Comparison of ENCODE assay signal across 19 mouse cellular contexts in the genomic region with DNA sequence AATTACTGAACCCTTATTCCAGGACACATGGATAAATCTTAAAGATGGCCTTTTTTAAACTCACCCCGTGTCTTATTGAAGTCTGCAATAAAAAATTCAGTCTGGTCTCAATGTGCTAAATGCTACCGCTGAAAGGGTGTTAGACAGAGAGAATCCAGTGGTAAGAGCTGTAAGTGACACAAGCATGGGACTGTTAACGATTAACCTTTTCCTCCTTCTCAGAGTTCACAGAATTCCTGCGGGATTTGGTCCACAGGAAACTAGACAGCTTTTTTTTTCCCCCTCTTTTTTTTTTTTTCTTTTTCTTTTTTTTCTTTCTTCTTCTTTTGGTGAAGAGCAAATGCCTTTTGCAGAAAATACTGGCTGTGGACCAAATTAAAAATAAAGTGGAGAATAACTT.
DNase-seq lines count a peak whose midpoint lies in the region; ATAC-seq and TF ChIP-seq lines count a peak whose summit lies in the region.
"Had no signal": no experiment of that assay in that cellular context is flagged by ENCODE, and none has a peak within 500 bp of the region (broad histone marks: within the 10 kb centered on the region; RNA-seq: fewer than 3 reads in every experiment).

No protein-coding gene starts in this region.

- no peak for ATAC-seq in kidney, postnatal 0 days (replicated peaks; ENCODE audit: low FRiP score, low read depth)
- no peak for ATAC-seq in kidney, embryonic 15.5 days (replicated peaks; ENCODE audit: low FRiP score)
- no peak for ATAC-seq in forebrain, postnatal 0 days
- ATAC-seq: forebrain, embryonic 16.5 days; hindbrain, postnatal 0 days had no signal

- H3K4me1 ChIP-seq in kidney, postnatal 0 days (replicated peaks; ENCODE audit: insufficient read depth, low read length), result no peaks in the 10 kb centered on the region
- H3K4me1 ChIP-seq in kidney, embryonic 15.5 days, result 0 out of 2 replicates have a peak, but pooled peaks cover 6% of the 10 kb centered on the region
- no peaks in the 10 kb centered on the region for H3K4me1 ChIP-seq in forebrain, postnatal 0 days (ENCODE audit: insufficient read depth)
- H3K4me1 ChIP-seq: embryonic facial prominence, embryonic 13.5 days; heart, embryonic 13.5 days had no signal

- no peak overlapping the region for H3K4me3 ChIP-seq in kidney, postnatal 0 days (replicated peaks; ENCODE audit: low read depth, low read length)
- no peak overlapping the region for H3K4me3 ChIP-seq in kidney, embryonic 15.5 days (replicated peaks)
- no peak overlapping the region for H3K4me3 ChIP-seq in forebrain, postnatal 0 days (ENCODE audit: low read depth, low read length)
- H3K4me3 ChIP-seq: embryonic facial prominence, embryonic 13.5 days; forebrain, embryonic 12.5 days; gastrocnemius, adult 2 months; heart, embryonic 13.5 days; hindbrain, embryonic 13.5 days had no signal

- 11% methylated on average over 4 of the region's 4 CpGs for WGBS in kidney, postnatal 0 days
- 13% methylated on average over 4 of the region's 4 CpGs for WGBS in kidney, embryonic 15.5 days
- 33% methylated on average over 4 of the region's 4 CpGs for WGBS in forebrain, postnatal 0 days

- no peaks in the 10 kb centered on the region for H3K36me3 ChIP-seq in kidney, postnatal 0 days (ENCODE audit: insufficient read depth, low read length)
- no peaks in the 10 kb centered on the region for H3K36me3 ChIP-seq in kidney, embryonic 15.5 days
- no peaks in the 10 kb centered on the region for H3K36me3 ChIP-seq in forebrain, postnatal 0 days (ENCODE audit: insufficient read depth)
- H3K36me3 ChIP-seq: embryonic facial prominence, embryonic 13.5 days; forebrain, embryonic 12.5 days; heart, embryonic 13.5 days; hindbrain, embryonic 13.5 days had no signal

- no peak overlapping the region for H3K4me2 ChIP-seq in kidney, postnatal 0 days (ENCODE audit: low read length)
- no peak overlapping the region for H3K4me2 ChIP-seq in kidney, embryonic 15.5 days
- no peak overlapping the region for H3K4me2 ChIP-seq in forebrain, postnatal 0 days (ENCODE audit: low read depth)
- H3K4me2 ChIP-seq: embryonic facial prominence, embryonic 13.5 days; forebrain, embryonic 12.5 days; heart, embryonic 13.5 days; hindbrain, embryonic 13.5 days had no signal

- no peak overlapping the region for H3K9ac ChIP-seq in kidney, postnatal 0 days (ENCODE audit: low read depth, low read length)
- H3K9ac ChIP-seq in kidney, embryonic 15.5 days, result no peak overlapping the region
- H3K9ac ChIP-seq in forebrain, postnatal 0 days, result no peak overlapping the region
- H3K9ac ChIP-seq: embryonic facial prominence, embryonic 13.5 days; forebrain, embryonic 12.5 days; heart, embryonic 13.5 days; hindbrain, embryonic 13.5 days had no signal

- TF ChIP-seq CTCF in kidney, postnatal 0 days (IDR thresholded peaks at IDR 0.05; ENCODE audit: low read depth), result no peak
- TF ChIP-seq CTCF in forebrain, postnatal 0 days (IDR thresholded peaks at IDR 0.05; ENCODE audit: low read depth), result no peak

- peak; percentile 61 for DNase-seq in kidney, postnatal 0 days (ENCODE audit: low spot score)
- peak; percentile 65 for DNase-seq in embryo, embryonic 10.5 days (ENCODE audit: low spot score)
- DNase-seq in embryo, embryonic 9.5 days (ENCODE audit: extremely low spot score), result peak; percentile 10
- DNase-seq in forebrain, postnatal 0 days, result no peak
- no peak for DNase-seq in adrenal gland, postnatal 4 days (ENCODE audit: low spot score in 2 of 2)
- DNase-seq: adrenal gland, adult 2 months; adrenal gland, postnatal 25 days; cerebellum, adult 2 months; cerebellum, postnatal 14 days; gastrocnemius, adult 2 months; gastrocnemius, postnatal 25 days; heart, postnatal 4 days had no signal

- H3K27me3 ChIP-seq in kidney, postnatal 0 days (ENCODE audit: insufficient read depth, low read length), result no peaks in the 10 kb centered on the region
- H3K27me3 ChIP-seq in kidney, embryonic 15.5 days, result peaks cover 18% of the 10 kb centered on the region
- H3K27me3 ChIP-seq in forebrain, postnatal 0 days (ENCODE audit: insufficient read depth, low read length), result no peaks in the 10 kb centered on the region

- no peak overlapping the region for H3K27ac ChIP-seq in kidney, postnatal 0 days
- no peak overlapping the region for H3K27ac ChIP-seq in kidney, embryonic 15.5 days
- H3K27ac ChIP-seq in forebrain, postnatal 0 days (ENCODE audit: low read depth, low read length), result no peak overlapping the region
- H3K27ac ChIP-seq: embryonic facial prominence, embryonic 13.5 days; forebrain, embryonic 12.5 days; gastrocnemius, adult 2 months; heart, embryonic 13.5 days; hindbrain, embryonic 13.5 days; hindbrain, postnatal 0 days had no signal

- H3K9me3 ChIP-seq in kidney, postnatal 0 days (replicated peaks; ENCODE audit: low read length), result no peaks in the 10 kb centered on the region
- H3K9me3 ChIP-seq in kidney, embryonic 15.5 days (replicated peaks), result no peaks in the 10 kb centered on the region
- no peaks in the 10 kb centered on the region for H3K9me3 ChIP-seq in forebrain, postnatal 0 days (ENCODE audit: low read length)
- H3K9me3 ChIP-seq: embryonic facial prominence, embryonic 13.5 days; forebrain, embryonic 12.5 days; heart, embryonic 13.5 days; hindbrain, embryonic 13.5 days had no signal

Comparison
In these comparisons a context has a peak if more than half of its experiments do, and no peak if none do; other contexts are left out.
1. DNase-seq: peak in kidney, postnatal 0 days (single experiment), embryo, embryonic 10.5 days (single experiment) and embryo, embryonic 9.5 days (single experiment); none in forebrain, postnatal 0 days (single experiment) and adrenal gland, postnatal 4 days (0 of 2).